Mouse (Mus musculus) liver, adult (tissue): ENCODE data around the gene Spata6.

ENCODE experiments used
- GATA4 ChIP-seq: IDR thresholded peaks from 2 replicates; pipeline ENCODE4 v1.6.1; 2014; ENCODE audit warnings: mild to moderate bottlenecking, low read length; ENCODE audit not compliant: insufficient replicate concordance

The Spata6 gene

GRCm38 (mm10) chr4:111719776-111720661 lies at the start of gene Spata6:
TSS of gene Spata6 (plus strand) at chr4:111719984.
- no peak; the same call in 1 of the 2 replicates for TF ChIP-seq GATA4

GRCm38 (mm10) chr4:111670566-111671421 lies 49.0 kb upstream of the Spata6 start:
- no peak for TF ChIP-seq GATA4

DNA sequence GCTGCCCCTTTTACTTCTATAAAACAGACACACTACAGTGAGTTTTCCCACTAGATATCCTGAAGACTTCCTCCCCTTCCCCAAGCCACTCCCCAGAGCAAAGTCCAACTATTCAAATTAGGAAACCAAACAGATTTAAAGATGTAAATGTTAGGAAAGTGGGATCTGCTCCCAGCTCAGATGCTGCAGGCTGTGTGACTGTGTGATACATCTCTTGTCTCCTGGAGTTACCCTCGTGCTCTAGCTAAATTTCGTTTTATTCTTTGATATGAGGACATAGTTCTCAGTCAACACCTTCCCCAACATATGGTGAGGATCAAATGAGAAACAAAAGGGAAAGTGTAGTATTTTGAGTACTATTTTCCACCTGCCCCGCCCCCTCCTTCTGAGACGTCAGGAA lies 48.3 kb upstream of the Spata6 start:
- no peak for TF ChIP-seq GATA4

- TF ChIP-seq GATA4 = no peak
Observed at GRCm38 (mm10) chr4:111673904-111674303, 45.9 kb upstream of the Spata6 start.

GRCm38 (mm10) chr4:111681926-111682325 lies 37.9 kb upstream of the Spata6 start:
- no peak for TF ChIP-seq GATA4

DNA sequence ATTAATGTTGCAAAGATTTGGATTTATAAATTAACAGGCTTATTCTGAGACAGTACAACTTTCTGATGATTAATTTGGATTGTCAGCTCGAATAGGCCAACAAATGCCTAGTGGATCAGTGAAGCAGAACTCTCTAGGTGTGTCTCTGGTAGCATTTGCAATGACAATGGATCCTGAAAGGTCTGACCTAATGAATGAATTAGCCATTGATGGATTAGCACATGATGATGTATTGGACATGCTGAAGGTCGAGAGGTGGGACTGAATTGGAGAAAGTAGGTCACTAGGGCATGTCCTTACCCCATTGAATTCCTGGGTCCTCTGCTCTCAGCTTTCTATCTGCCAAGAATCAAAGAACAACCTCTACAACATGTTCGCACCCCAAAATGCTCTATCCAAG lies 37.0 kb upstream of the Spata6 start:
- no peak for TF ChIP-seq GATA4

DNA sequence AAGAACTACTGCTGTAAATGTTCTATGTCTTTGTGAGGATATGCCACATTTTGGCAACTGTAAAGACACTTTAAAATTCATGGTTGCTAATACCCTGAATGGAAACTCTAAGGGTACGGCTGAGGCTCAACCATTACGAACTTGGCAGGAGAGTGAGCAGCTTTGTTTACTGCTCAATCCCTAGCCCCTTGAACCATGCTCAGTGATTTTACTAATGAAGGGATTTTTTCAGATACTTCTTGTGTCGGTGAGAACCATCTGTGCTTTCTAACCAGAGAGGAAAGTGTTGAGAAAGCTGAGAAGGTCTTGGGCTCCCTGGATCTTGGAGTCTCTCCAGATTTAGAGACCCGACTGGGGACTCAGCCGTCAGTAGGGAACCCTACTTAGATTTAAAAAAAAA lies 35.9 kb upstream of the Spata6 start:
- TF ChIP-seq GATA4 = no peak

DNA sequence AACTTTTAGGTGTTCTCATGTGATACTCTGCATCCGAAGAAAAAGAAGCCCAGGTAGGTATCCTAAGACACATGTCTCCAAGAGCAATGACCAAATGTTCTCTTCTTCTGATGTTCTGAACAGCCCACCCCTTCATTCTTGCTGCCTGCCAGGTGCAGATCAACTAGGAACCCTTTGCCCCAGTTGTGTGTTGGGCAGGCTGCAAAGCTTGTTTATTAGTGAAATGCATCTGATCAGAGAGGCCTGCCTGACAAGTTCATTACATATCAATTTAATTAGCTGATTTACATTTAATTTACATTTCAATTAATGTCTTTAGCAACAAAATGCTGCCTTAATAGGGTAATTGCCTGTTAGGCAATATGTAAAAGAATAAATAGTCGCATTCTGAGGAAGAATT lies 33.8 kb upstream of the Spata6 start:
- TF ChIP-seq GATA4 = no peak

DNA sequence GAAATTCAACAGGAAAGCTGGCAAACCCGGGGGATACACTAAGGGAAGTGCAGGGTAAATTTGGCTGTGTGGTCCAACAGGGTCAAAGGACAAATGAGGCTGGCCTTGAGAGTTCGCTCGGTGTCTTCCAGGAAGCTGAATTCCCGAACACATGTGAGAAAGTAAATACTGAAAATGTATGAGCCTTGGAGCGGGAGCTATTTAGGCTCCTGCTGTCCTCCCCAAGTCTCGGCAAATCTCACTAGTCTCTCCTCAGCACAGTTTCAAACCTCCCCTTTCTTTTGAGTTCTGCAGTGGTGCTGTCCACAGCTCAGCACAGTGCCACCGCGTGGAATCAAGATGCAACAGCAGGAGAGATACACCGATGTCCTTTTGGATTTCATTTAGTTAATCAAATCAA lies 32.8 kb upstream of the Spata6 start:
- no peak for TF ChIP-seq GATA4

DNA sequence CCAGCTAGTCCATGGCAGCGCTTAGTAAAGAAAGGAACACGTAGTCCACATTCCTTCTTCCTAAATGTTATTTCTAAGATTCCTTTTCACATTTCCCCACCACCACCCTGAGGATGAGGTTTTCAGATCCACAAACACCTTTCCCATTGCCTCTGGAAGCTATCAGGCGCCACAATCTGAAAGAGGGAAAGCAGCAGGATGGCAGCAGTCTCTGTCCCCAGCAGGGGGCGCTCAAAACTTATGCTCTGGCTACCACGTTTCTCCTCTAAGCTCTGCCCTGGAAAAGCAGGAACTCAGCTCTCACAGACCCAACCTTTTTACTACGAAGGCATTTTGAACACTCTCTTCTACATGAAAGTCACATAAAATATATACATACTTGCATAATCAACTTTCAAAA lies 32.2 kb upstream of the Spata6 start:
- peak; percentile 51; the same call in 1 of the 2 replicates for TF ChIP-seq GATA4

DNA sequence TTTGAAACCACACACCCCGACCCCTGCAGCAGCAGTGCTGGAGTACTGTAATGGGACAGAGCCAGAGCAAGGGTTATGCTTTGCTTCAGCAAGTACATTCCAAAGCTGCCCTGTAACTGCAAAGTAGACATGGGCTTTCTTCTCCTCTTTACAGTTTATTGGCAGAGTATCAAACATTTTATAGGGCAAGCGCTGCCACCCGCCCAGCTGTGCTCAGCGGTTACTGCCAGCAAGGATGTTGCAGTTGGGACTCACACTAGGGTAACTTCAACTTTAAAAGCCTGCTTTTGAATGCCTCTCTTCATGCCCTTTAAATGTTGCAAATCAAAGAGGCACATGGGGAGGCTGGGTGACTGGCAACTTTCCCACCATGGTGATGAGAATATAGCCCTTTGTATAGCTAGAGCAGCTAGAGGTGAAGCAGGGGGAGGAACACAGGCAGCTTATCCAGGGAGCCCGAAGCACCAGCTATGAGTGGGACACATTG lies 28.7 kb upstream of the Spata6 start:
- TF ChIP-seq GATA4 = no peak

DNA sequence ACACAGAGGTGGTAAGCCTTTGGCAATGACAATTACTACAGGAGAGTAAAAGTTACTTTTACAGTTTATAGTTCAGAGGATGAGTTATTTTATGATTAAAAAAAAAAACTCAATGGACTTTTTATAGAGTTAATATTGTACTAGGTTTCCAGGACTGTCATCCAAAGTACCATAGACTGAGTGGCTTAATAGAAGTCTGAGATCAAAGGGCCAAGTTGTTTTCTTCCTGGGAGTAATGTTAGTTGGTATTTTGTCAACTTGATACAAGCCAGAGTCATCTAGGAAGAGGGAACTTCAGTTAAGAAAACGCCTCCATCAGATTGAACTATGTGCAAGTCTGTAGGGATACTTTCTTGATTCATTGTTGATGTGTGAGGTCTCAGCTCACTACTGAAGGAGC lies 18.4 kb upstream of the Spata6 start:
- TF ChIP-seq GATA4 = no peak

DNA sequence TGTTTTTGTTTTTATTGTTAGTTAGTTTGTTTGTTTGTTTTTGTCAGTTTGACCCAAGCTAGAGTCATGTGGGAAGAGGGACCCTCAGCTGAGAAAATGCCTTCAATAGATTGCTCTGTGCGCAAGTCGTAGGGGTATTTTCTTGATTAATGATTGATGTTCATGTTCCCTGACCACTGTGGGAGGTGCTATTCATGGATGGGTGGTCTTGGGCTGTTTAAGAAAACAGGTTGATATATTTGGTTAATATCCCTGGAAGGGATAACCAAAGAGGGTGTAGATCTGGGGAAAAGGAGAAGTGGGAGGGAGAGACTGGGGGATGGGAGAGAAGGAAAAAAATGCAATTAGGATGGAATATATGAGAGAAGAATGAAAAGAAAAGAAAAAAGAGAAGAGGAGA lies 15.7 kb upstream of the Spata6 start:
- TF ChIP-seq GATA4 = no peak

- TF ChIP-seq GATA4 = no peak
Observed at GRCm38 (mm10) chr4:111704975-111705374, 14.8 kb upstream of the Spata6 start.

DNA sequence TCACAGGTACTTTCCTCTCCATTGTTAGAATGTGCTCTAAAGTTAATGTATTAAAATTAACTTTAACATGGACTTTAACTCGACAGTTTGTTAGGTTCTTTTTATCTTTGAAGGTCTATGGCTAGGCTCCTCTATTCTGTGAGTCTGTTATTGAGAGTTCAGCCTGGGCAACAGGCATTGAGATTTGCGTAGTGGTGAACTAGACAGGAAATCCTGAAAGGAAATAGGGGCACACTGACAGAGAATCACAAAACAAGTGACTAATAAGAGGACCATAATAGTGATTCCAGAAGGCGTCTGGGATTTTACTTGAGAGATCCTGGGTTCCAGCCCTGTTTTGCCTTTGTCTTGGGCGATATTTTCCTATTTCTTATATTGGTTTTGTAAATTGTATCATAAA lies 488 bp upstream of the Spata6 start:
- TF ChIP-seq GATA4 = no peak

- TF ChIP-seq GATA4 = no peak
Observed at GRCm38 (mm10) chr4:111720662-111721003, 849 bp downstream of the Spata6 start.
